Mouse (Mus musculus): Measurements from ENCODE around the gene Rln3. TPM values are rescaled to one million over a fixed set of nuclear protein-coding genes. Genes with fewer than 3 reads are reported as not detected.
A peak's percentile ranks its signal among the peaks of the same experiment; 100 is the strongest.

The Rln3 gene
- not detected in 2 replicates for polyA plus RNA-seq (2015; fragmentation: Nextera tagmentation; extraction: Ambion mirVana)

DNA sequence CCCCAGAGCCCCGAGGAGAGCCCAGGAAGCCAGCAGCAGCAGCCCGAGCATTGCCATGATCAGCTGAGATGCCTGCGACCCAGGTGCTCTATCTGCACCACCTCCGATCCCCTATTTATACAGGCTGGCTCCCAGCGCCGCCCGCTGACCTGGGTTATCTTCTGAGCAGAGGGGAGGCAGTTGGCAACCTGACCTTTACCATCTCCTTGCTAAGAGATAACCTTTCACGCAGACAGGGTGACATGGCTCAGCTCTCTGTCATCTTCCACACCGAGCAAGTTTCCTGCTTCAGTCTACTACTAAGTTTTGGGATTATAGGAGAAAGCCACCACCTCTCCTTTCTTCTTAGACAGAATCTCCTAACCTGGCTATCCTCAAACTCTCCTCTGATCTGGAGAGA is at the start of gene Rln3:
Rln3 (minus strand) TSS at position 101 of the 400 bp plus-strand sequence.
- peaks cover 39% of the 10 kb centered on the region for H3K27me3 ChIP-seq (ENCODE audit: insufficient read depth, low read length)
- H3K9ac ChIP-seq (replicated peaks; ENCODE audit: low read length), result 0 out of 2 replicates have a peak within 1 kb of the TSS, but pooled peaks have one; percentile 2
- no peaks in the 10 kb centered on the region for H3K36me3 ChIP-seq (ENCODE audit: insufficient read depth, low read length)
- no peak for ATAC-seq (ENCODE audit: low FRiP score, low TSS enrichment)
- no peaks in the 10 kb centered on the region for H3K9me3 ChIP-seq (ENCODE audit: low read length)
- 10% methylated on average over 9 of the region's 9 CpGs for WGBS
- H3K27ac ChIP-seq (ENCODE audit: low read length), result no peak within 1 kb of the TSS
- H3K4me3 ChIP-seq (ENCODE audit: low read length), result peak within 1 kb of the TSS; percentile 27
- H3K4me2 ChIP-seq (replicated peaks; ENCODE audit: low read depth, low read length), result peak within 1 kb of the TSS; percentile 35
- peaks cover 12% of the 10 kb centered on the region for H3K4me1 ChIP-seq (ENCODE audit: insufficient read depth, low read length)

DNA sequence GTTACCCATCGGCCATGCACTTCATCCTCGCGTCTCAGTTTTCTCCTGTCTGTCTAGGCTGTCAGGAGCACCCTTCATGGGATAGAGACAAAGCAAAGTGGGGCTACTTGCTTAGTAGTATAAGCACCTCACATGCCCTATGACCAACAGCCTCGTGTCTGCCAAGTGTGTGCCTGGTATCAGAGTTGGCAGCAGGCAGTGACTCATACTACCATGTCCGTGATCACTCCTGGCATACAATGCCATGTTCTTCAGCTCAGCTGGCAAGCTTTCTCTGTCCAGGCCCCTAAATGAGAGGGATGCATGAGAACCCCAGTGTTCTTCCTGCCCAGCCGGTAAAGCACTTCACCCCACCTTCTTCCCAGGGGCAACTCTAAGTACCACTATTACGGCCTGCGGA is 45.8 kb upstream of the Rln3 start:
- Histone ChIP-seq H3K4me2 (replicated peaks; ENCODE audit: low read depth, low read length) (no peak overlapping the region), H3K27ac (ENCODE audit: low read length) (no peak overlapping the region), H3K4me1 (ENCODE audit: insufficient read depth, low read length) (no peaks in the 10 kb centered on the region), H3K9me3 (ENCODE audit: low read length) (no peaks in the 10 kb centered on the region), H3K9ac (replicated peaks; ENCODE audit: low read length) (no peak overlapping the region), H3K4me3 (ENCODE audit: low read length) (no peak overlapping the region), H3K27me3 (ENCODE audit: insufficient read depth, low read length) (no peaks in the 10 kb centered on the region), H3K36me3 (ENCODE audit: insufficient read depth, low read length) (peaks cover 63% of the 10 kb centered on the region)
- 90% methylated on average over 8 of the region's 8 CpGs for WGBS
- ATAC-seq (ENCODE audit: low FRiP score, low TSS enrichment), result no peak

DNA sequence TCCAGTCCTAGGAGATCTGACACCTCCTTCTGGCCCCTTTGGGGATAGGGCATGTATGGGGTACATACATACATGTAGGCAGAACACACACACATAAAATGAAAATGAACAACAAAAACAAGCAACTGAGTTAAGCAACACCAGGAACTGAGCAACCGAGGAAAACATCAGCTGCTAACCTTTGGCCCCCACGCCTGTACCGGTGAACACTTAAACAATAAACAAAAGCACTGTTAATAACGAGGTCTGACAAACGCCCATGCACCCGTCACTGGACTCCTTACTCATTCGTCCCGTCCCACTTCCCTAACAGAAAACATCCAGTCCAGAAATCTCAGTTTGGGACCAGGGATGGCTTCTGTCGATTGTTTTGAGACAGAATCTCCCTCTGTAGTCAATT is 44.5 kb upstream of the Rln3 start:
- ATAC-seq (ENCODE audit: low FRiP score, low TSS enrichment), result no peak
- H3K36me3 ChIP-seq (ENCODE audit: insufficient read depth, low read length), result peaks cover 56% of the 10 kb centered on the region
- WGBS, result 75% methylated on average over 9 of the region's 9 CpGs

GRCm38 (mm10) chr8:84087821-84088220 is 43.0 kb upstream of the Rln3 start:
- WGBS, result 89% methylated on average over 14 of the region's 14 CpGs
- no peaks in the 10 kb centered on the region for H3K27me3 ChIP-seq (ENCODE audit: insufficient read depth, low read length)
- no peak overlapping the region for H3K4me2 ChIP-seq (replicated peaks; ENCODE audit: low read depth, low read length)
- H3K4me1 ChIP-seq (ENCODE audit: insufficient read depth, low read length), result peaks cover 4% of the 10 kb centered on the region; the same call in 1 of the 2 replicates
- no peak overlapping the region for H3K27ac ChIP-seq (ENCODE audit: low read length)
- no peaks in the 10 kb centered on the region for H3K9me3 ChIP-seq (ENCODE audit: low read length)
- H3K9ac ChIP-seq (replicated peaks; ENCODE audit: low read length), result no peak overlapping the region
- H3K36me3 ChIP-seq (ENCODE audit: insufficient read depth, low read length), result peaks cover 63% of the 10 kb centered on the region
- H3K4me3 ChIP-seq (ENCODE audit: low read length), result no peak overlapping the region
- no peak for ATAC-seq (ENCODE audit: low FRiP score, low TSS enrichment)

More for the DNA sequence above, 44.5 kb upstream of the Rln3 start:
- Histone ChIP-seq H3K4me3 (ENCODE audit: low read length) (no peak overlapping the region), H3K4me2 (replicated peaks; ENCODE audit: low read depth, low read length) (no peak overlapping the region), H3K4me1 (ENCODE audit: insufficient read depth, low read length) (peaks cover 4% of the 10 kb centered on the region; the same call in 1 of the 2 replicates), H3K9ac (replicated peaks; ENCODE audit: low read length) (no peak overlapping the region), H3K9me3 (ENCODE audit: low read length) (no peaks in the 10 kb centered on the region), H3K27me3 (ENCODE audit: insufficient read depth, low read length) (no peaks in the 10 kb centered on the region), H3K27ac (ENCODE audit: low read length) (no peak overlapping the region)

- peaks cover 66% of the 10 kb centered on the region for H3K36me3 ChIP-seq (ENCODE audit: insufficient read depth, low read length)
- no peak for ATAC-seq (ENCODE audit: low FRiP score, low TSS enrichment)
- 79% methylated on average over 7 of the region's 7 CpGs for WGBS
- no peaks in the 10 kb centered on the region for H3K27me3 ChIP-seq (ENCODE audit: insufficient read depth, low read length)
- peaks cover 4% of the 10 kb centered on the region; the same call in 1 of the 2 replicates for H3K4me1 ChIP-seq (ENCODE audit: insufficient read depth, low read length)
- H3K27ac ChIP-seq (ENCODE audit: low read length), result no peak overlapping the region
- H3K4me2 ChIP-seq (replicated peaks; ENCODE audit: low read depth, low read length), result no peak overlapping the region
- H3K9ac ChIP-seq (replicated peaks; ENCODE audit: low read length), result no peak overlapping the region
- no peaks in the 10 kb centered on the region for H3K9me3 ChIP-seq (ENCODE audit: low read length)
- H3K4me3 ChIP-seq (ENCODE audit: low read length), result no peak overlapping the region
These were observed 42.4 kb upstream of the Rln3 start for GRCm38 (mm10) chr8:84087156-84087555.

DNA sequence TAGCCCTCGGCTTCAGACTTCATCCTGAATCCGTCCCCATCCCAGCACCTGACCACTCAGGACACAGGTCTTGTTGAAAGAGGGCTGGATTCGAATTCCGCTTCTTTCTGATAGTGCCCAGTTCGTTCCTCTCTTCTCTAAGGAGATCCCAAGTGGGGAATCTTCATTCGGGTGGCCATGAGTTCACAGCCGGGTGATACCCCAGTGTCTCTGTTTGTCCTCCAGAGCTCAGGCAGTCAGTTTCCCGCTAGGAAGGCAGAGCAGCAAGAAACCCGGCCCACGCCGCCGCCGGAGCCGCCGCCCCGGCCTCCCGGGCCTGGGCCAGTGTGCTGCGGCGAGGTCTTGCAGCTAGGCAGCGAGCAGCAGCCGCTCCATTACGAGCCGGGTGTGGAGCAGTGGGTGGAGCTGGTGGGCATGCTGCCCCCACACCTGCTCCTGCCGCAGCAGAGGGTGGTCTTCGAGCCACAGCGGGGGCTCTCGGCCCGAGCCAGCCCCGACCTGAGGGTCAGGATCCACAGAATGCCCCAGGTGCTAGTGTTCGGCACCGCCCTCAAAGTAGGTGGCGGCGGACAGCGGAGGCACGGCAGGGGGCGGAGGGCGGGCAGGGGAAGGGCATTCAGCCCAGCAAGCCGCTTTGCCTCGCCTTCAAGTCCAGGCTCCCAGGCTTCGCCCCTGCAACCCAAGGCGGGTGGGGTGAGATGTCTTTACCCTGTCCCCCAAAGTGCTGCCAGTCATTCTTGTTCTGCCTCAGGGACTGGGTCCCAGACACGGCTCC is 39.7 kb upstream of the Rln3 start:
- Histone ChIP-seq H3K9ac (replicated peaks; ENCODE audit: low read length) (no peak overlapping the region), H3K4me3 (ENCODE audit: low read length) (no peak overlapping the region), H3K4me1 (ENCODE audit: insufficient read depth, low read length) (peaks cover 4% of the 10 kb centered on the region; the same call in 1 of the 2 replicates), H3K36me3 (ENCODE audit: insufficient read depth, low read length) (peaks cover 77% of the 10 kb centered on the region), H3K27ac (ENCODE audit: low read length) (no peak overlapping the region), H3K9me3 (ENCODE audit: low read length) (no peaks in the 10 kb centered on the region), H3K27me3 (ENCODE audit: insufficient read depth, low read length) (no peaks in the 10 kb centered on the region), H3K4me2 (replicated peaks; ENCODE audit: low read depth, low read length) (peak overlapping the region; percentile 21; the same call in 1 of the 2 replicates)
- 55% methylated on average over 42 of the region's 42 CpGs for WGBS
- no peak for ATAC-seq (ENCODE audit: low FRiP score, low TSS enrichment)

DNA sequence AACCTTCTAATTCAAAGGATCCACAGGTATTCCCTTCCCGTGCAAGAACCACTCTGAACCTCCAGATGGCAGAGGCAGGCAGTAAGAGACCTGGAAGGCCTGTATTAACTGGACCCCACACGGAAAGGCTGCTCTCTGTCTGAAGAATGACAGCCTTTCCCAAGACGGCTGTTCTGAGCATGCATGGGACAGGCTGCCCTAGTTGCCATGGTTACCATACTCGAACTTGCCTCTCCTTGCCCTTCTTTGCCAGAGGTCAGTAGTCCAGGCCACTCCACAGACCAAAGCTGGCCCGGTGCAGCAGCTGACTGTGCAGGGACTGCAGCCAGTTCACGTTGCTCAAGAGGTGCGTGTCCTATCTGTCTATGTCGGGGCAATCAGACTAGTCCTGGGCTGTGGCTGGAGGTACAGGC is 39.0 kb upstream of the Rln3 start:
- Histone ChIP-seq H3K4me1 (ENCODE audit: insufficient read depth, low read length) (peaks cover 4% of the 10 kb centered on the region; the same call in 1 of the 2 replicates), H3K4me2 (replicated peaks; ENCODE audit: low read depth, low read length) (no peak overlapping the region), H3K36me3 (ENCODE audit: insufficient read depth, low read length) (peaks cover 70% of the 10 kb centered on the region), H3K27ac (ENCODE audit: low read length) (no peak overlapping the region), H3K9me3 (ENCODE audit: low read length) (no peaks in the 10 kb centered on the region), H3K27me3 (ENCODE audit: insufficient read depth, low read length) (no peaks in the 10 kb centered on the region), H3K4me3 (ENCODE audit: low read length) (no peak overlapping the region), H3K9ac (replicated peaks; ENCODE audit: low read length) (peak overlapping the region; percentile 46; the same call in 1 of the 2 replicates)
- 39% methylated on average over 8 of the region's 8 CpGs for WGBS
- peak; percentile 47 for ATAC-seq (ENCODE audit: low FRiP score, low TSS enrichment)

DNA sequence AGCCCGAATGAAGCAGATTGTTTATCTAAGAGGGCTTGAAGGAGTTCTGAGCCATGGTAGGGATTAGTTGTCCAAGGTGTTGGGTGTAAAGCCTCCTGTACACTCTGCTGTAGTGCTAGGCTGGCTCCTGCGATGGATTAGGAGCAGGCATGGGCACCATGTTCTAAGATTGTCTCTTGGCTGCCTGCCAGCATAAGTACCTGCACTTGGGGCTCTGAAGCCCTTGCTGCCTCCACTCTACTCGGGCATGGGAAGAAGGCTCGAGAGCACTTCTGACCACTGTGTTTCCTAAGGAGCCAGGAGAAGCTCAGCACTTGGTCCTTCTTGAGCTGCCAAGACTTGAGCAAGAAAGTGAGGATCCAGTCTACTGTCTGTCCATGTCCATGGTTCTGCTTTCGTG is 34.4 kb upstream of the Rln3 start:
- no peak overlapping the region for H3K4me3 ChIP-seq (ENCODE audit: low read length)
- no peak overlapping the region for H3K4me2 ChIP-seq (replicated peaks; ENCODE audit: low read depth, low read length)
- H3K9ac ChIP-seq (replicated peaks; ENCODE audit: low read length), result no peak overlapping the region
- peaks cover 43% of the 10 kb centered on the region for H3K36me3 ChIP-seq (ENCODE audit: insufficient read depth, low read length)
- no peaks in the 10 kb centered on the region for H3K27me3 ChIP-seq (ENCODE audit: insufficient read depth, low read length)
- no peak for ATAC-seq (ENCODE audit: low FRiP score, low TSS enrichment)
- H3K9me3 ChIP-seq (ENCODE audit: low read length), result no peaks in the 10 kb centered on the region
- 83% methylated on average over 5 of the region's 5 CpGs for WGBS
- peaks cover 3% of the 10 kb centered on the region; the same call in 1 of the 2 replicates for H3K4me1 ChIP-seq (ENCODE audit: insufficient read depth, low read length)
- no peak overlapping the region for H3K27ac ChIP-seq (ENCODE audit: low read length)

DNA sequence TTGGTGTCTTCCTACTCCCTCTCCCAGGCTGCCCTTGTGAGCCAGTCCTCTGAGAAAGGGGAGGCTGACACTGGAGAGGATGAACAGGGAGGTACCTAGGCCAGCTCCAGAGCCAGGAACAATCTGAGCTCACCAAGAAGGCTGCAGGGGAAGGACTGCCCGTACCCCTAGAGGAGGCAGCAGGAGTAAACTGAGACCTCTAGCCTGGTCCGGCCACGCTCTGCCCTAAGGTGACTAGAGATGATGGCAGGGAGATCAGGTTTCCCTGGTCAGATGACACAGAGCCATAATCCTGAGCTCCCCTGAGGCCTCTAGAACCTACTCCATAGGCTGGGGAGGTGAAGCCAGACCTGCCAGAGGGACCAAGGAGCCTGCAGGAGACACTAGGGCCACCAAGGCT is 32.0 kb upstream of the Rln3 start:
- H3K9me3 ChIP-seq (ENCODE audit: low read length), result no peaks in the 10 kb centered on the region
- no peak overlapping the region for H3K27ac ChIP-seq (ENCODE audit: low read length)
- ATAC-seq (ENCODE audit: low FRiP score, low TSS enrichment), result peak; percentile 27; the same call in 1 of the 2 replicates
- H3K4me1 ChIP-seq (ENCODE audit: insufficient read depth, low read length), result peaks cover 17% of the 10 kb centered on the region
- H3K9ac ChIP-seq (replicated peaks; ENCODE audit: low read length), result no peak overlapping the region
- no peaks in the 10 kb centered on the region for H3K27me3 ChIP-seq (ENCODE audit: insufficient read depth, low read length)
- no peak overlapping the region for H3K4me3 ChIP-seq (ENCODE audit: low read length)
- peaks cover 21% of the 10 kb centered on the region for H3K36me3 ChIP-seq (ENCODE audit: insufficient read depth, low read length)
- H3K4me2 ChIP-seq (replicated peaks; ENCODE audit: low read depth, low read length), result no peak overlapping the region
- WGBS, result 36% methylated on average over 3 of the region's 3 CpGs

- no peak overlapping the region for H3K4me2 ChIP-seq (replicated peaks; ENCODE audit: low read depth, low read length)
- ATAC-seq (ENCODE audit: low FRiP score, low TSS enrichment), result no peak
- peaks cover 21% of the 10 kb centered on the region for H3K4me1 ChIP-seq (ENCODE audit: insufficient read depth, low read length)
- H3K4me3 ChIP-seq (ENCODE audit: low read length), result no peak overlapping the region
- H3K27ac ChIP-seq (ENCODE audit: low read length), result no peak overlapping the region
- no peaks in the 10 kb centered on the region for H3K27me3 ChIP-seq (ENCODE audit: insufficient read depth, low read length)
- H3K9ac ChIP-seq (replicated peaks; ENCODE audit: low read length), result no peak overlapping the region
- no peaks in the 10 kb centered on the region for H3K9me3 ChIP-seq (ENCODE audit: low read length)
- WGBS, result 85% methylated on average over 1 of the region's 1 CpGs
- H3K36me3 ChIP-seq (ENCODE audit: insufficient read depth, low read length), result peaks cover 19% of the 10 kb centered on the region
These were observed 31.6 kb upstream of the Rln3 start for GRCm38 (mm10) chr8:84076412-84076811.
